Mouse (Mus musculus): Measurements from ENCODE around the gene Nhlh1.

The Nhlh1 gene

DNA sequence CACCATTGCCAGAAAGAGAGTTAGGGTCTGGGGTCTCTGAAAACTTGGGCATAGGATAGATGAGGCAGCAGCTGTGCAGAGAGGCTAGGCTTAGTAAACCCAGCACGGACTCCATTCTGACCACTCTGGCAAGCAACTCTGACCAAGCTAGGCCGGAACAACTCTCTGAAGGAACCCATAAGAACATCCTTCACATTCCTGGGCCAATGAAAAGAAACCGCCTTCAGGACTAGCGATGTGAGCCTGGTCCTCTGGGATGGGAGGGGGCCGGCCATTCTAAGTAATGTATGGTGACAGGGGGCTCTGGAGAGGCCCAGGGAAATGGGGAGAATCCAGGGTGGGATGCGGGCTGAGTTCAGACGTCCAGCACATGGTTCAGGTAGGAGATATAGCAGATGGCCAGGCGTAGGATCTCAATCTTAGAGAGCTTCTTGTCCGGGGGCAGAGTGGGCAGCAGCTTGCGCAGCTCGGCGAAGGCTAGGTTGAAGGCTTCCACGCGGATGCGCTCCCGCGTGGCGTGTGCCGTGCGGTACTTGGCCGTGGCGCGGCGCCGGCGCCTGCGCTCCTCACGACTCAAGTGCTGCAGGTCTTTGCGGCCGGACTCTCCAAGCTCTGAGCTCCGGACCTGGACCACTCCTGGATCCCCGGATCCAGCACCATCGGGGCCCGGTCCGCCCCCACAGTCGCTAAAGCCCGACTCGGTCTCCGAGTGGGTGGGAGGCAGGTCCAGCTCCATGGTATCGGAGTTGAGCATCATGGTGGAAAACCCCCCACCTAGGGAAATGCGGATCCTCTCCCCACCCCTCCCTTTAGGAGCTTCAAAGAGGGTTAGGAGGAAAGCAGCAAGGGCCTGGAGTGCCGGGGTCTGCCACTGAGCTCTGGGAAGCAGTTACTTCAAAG is 3.6 kb downstream of the Nhlh1 start:
- DNase-seq (ENCODE audit: low read depth, low spot score) = no peak

GRCm38 (mm10) chr1:172052766-172053279 is 4.5 kb downstream of the Nhlh1 start:
- no peak for DNase-seq (ENCODE audit: low read depth, low spot score)

GRCm38 (mm10) chr1:172049131-172049782 is 8.1 kb downstream of the Nhlh1 start:
- DNase-seq (ENCODE audit: low read depth, low spot score) = no peak

- DNase-seq (ENCODE audit: low read depth, low spot score) = no peak
Observed at GRCm38 (mm10) chr1:172048241-172048734, 9.1 kb downstream of the Nhlh1 start.

DNA sequence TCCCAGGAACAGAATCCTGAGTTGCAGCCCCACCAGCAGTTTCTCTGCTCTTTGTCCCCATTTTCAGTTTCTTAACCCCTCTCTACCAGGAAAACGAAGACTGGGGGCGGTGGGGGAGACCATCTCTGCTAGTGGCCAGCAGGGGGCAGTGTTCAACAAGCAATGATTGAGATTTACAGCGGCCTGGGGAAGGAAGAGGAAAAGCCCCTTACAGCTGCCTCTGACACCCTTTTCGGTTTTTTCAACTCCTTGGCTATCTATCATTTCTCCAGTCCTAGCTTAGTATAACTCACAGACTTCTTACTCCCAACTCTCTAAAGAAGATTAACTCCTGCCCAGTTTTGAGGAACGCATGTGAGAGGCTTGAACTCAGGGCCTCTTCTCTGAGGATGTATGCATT is 10.4 kb downstream of the Nhlh1 start:
- DNase-seq (ENCODE audit: low read depth, low spot score) = peak; percentile 67

DNA sequence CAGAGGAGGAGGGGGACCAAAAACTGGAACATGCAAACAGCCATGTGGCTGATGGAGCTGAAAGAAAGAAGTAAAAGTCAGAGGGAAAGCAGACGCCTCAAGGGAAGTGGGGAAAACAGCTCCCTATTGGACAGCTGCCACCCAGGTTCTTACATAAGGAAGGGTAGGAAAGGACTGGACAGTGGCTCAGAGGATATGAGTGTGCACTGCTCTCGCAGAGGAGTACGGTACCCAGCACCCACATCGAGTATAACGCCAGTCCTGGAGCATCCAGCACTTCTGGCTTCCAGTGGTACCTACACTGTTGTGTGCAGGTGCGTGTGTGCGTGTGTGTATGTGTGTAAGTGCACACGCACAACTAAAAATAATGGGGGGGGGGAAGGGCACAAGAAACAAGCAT is 11.0 kb downstream of the Nhlh1 start:
- no peak for DNase-seq (ENCODE audit: low read depth, low spot score)

- DNase-seq (ENCODE audit: low read depth, low spot score) = no peak
Observed at GRCm38 (mm10) chr1:172029914-172030313, 27.5 kb downstream of the Nhlh1 start.

- DNase-seq (ENCODE audit: low read depth, low spot score) = no peak
Observed at GRCm38 (mm10) chr1:172028394-172029275, 28.7 kb downstream of the Nhlh1 start, which contains the start of gene Vangl2. Gene Vangl2 (minus strand): TSS chr1:172028444.

- no peak for DNase-seq (ENCODE audit: low read depth, low spot score)
Observed at GRCm38 (mm10) chr1:172027809-172028102, 29.6 kb downstream of the Nhlh1 start.

DNA sequence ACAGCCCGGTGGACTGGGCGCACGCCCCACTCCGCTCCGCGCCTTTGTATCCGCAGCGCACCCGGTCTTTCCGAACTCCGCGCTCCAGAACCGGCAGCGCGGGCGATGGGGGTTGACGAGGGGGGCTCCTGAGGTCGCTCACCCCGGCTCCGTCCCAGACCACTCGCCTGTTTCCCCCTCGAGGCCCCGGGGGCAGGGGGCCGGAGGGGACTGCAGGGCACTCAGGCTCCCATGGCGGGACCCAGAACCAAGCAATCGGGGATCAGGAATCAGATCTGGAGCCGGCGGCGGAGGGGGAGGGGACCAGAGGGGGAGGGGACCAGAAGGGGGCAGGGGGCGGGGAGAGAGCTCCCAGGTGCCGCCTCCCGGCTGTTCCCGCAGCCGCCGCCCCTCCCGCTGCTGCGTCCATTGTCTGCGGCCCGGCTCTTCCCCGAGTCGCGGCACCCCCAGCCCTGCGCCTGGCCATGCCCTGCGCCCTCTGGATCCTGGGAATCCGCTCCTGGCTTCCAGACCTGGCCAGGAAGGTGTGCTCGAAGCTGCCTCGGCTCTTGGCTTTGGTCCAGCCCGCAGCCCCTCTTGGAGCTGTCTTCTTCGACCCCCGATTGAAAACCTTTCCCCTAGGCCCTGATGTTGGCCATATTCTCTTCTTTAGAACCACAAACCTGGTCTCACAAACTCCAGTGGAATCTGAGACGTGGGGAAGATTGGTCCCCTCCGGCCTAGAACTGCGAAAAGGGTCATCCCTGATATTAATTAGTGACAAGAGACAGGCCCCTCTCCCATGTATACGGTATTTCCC is 30.2 kb downstream of the Nhlh1 start:
- DNase-seq (ENCODE audit: low read depth, low spot score) = peak; percentile 72

DNA sequence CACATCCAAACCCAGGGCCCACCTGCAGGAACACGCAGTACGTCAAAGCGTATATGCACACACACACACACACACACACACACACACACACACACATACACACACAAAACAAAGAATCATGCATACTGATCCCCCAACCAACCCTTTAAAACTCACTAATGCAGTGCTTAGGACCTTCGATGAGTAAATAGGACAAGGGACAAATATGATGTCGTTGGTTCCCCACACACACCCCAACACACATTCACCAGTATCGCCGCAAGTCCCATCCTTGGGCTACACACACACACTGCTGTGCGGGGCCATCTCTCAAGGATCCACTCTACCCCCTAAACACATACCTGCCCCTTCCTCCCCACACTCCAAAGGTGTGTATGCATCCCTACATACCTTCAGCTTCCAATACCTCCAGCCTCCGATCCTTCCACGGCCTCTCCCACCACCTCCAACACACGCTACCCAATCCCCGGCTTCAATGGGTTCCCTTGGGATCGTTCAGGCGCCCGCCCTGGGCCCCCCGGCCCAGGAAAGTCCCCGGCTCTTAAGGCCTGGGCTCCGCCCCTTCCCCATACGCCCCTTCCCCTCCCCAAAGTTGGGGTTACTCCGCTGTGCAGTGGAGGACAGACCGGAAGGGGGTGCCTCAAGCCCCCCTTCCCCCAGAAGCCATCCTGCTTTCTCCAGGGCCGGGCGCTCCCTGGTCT is 31.0 kb downstream of the Nhlh1 start:
- peak; percentile 59 for DNase-seq (ENCODE audit: low read depth, low spot score)

GRCm38 (mm10) chr1:172025201-172025904 is 32.0 kb downstream of the Nhlh1 start:
- no peak for DNase-seq (ENCODE audit: low read depth, low spot score)

DNA sequence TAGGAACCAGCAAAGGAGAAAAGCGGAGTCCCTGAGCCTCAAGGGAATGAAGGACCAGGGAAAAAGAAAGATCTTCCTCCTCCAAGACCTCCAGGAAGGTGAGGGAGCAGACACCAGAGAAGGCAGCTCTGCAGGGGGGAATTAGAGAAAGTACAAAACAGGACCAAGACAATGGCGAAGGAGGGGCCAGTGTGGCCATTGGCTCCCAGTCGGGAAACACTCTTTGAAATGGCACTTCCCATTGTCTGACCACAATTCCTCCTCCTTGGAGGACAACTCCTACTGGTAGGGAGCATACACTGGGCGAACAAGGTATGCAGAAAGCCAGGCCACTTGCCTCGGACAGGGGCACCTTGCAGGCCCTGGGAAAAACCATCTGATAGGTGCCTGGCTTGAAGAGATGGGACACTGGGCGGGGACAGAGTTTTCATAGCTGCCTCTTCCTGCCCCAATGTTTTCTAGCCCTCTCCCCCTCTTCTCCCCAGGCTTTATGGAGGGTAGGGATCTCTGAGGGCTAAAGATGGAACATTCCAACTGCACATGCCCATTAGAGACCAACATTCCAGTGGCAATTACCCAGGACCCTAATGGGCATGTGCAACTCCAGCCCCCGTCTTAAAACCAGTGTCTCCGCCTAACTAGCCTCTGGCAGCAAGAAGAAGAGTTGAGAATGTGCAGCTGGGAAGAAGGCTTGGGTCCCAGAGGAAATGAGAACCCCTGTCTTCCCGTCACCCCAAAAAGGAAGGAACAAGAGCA is 33.1 kb downstream of the Nhlh1 start:
- DNase-seq (ENCODE audit: low read depth, low spot score) = no peak

- no peak for DNase-seq (ENCODE audit: low read depth, low spot score)
Observed at GRCm38 (mm10) chr1:172019863-172020521, 37.4 kb downstream of the Nhlh1 start.

GRCm38 (mm10) chr1:172019339-172019738 is 38.0 kb downstream of the Nhlh1 start:
- DNase-seq (ENCODE audit: low read depth, low spot score) = no peak

DNA sequence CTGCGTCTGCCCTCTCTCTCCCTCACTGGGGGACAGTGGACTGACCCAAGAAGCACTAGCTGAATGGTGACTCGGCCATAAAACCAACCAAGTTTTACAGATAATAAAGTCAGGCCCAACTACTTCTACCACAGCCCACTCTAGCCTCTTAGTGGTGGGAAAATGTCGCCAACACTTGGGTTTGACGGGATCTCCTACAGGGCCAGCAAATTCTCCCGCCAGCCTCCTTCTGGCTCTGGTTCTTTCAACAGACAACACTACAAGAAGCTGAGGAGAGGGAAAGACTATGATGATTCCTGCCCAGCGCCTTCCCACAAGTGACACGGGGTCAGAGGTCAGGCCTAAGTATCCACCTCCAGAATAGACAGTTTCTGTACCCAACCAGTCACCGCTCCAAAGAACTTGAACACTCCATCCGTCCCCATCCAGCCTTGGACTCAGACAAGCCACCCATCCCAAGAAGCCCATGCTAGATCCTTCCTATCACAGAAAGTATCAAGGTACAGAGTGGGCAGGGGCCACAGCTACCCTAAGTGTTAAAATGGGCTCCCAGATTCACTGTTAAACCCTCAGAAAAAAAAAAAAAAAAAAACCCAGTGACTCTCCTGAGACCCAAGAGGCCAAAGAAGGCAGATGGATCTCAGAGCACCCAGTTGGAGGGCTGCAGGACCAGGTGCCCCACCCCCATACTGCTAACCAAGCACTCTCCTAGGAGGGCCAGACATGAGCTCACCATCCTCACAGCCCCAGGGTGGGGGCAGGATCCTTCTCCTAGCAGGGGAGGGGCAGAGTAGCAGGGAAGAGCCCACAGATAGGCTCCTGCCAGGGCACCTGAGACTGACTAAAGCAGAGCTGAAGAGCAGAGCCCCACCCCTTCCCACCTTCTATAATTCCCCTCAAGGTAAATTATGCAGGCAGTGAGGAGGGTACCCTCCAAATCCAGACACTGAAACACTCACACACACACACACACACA is 38.7 kb downstream of the Nhlh1 start:
- DNase-seq (ENCODE audit: low read depth, low spot score) = no peak

- no peak for DNase-seq (ENCODE audit: low read depth, low spot score)
Observed at GRCm38 (mm10) chr1:172017517-172018070, 39.8 kb downstream of the Nhlh1 start.

Data from CD4-positive helper T cell, adult 2 months (primary cell).